Mouse (Mus musculus): ENCODE results near the gene Bpifa3. TPM values are rescaled to one million over a fixed set of nuclear protein-coding genes. Genes with fewer than 3 reads are reported as not detected.
"Not testable (repeated sequence)": the region's sequence is repeated elsewhere in the genome, so short reads cannot be mapped to it uniquely, and the experiment has no call there.

The Bpifa3 gene
- polyA plus RNA-seq, 1 experiment from 2014 or later = not detected

DNA sequence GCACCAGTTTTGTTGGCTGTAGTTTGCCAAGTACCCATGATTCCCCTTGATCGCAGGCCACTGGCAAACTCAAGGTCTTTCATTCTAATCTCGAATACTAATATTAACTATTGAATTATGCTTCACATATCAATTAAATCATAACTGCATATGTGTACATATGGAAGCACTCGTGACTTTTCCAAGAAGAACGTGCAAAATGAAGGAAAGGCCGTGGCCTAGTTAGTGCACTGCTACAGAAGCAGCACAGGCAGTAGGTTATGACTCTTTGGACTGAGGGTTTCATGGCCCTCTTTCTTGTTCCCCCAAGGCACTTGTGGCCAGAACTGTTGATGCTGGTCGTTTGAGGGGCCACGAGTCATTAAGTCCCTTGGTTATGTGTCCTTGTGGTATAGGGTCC is 51.8 kb downstream of the Bpifa3 start:
- WGBS = 88% methylated on average over 7 of the region's 7 CpGs

DNA sequence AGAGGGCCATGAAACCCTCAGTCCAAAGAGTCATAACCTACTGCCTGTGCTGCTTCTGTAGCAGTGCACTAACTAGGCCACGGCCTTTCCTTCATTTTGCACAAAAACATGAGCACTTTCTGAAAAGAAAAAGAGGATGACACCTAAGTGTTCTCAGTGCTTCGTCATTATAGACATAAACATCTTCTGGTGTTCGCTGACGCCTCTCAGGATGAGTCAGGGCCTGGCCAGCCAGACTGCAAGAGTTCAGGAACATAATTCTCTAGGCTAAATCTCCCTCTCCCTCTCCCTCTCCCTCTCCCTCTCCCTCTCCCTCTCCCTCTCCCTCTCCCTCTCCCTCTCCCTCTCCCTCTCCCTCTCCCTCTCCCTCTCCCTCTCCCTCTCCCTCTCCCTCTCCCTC is 52.9 kb downstream of the Bpifa3 start:
- not testable (repeated sequence) for H3K27me3 ChIP-seq; H3K4me1 ChIP-seq (replicated peaks); H3K4me3 ChIP-seq (replicated peaks); H3K4me2 ChIP-seq; H3K9ac ChIP-seq (replicated peaks); H3K27ac ChIP-seq; H3K9me3 ChIP-seq; ATAC-seq (ENCODE audit: insufficient number of reproducible peaks, insufficient read depth, low FRiP score, low TSS enrichment, low read depth); H3K36me3 ChIP-seq
- WGBS = 74% methylated on average over 4 of the region's 4 CpGs

More for the DNA sequence above, 51.8 kb downstream of the Bpifa3 start:
- H3K4me3 ChIP-seq (replicated peaks); H3K9me3 ChIP-seq; H3K27ac ChIP-seq; H3K4me2 ChIP-seq; ATAC-seq (ENCODE audit: insufficient number of reproducible peaks, insufficient read depth, low FRiP score, low TSS enrichment, low read depth); H3K36me3 ChIP-seq; H3K9ac ChIP-seq (replicated peaks); H3K27me3 ChIP-seq; H3K4me1 ChIP-seq (replicated peaks): not testable (repeated sequence)

DNA sequence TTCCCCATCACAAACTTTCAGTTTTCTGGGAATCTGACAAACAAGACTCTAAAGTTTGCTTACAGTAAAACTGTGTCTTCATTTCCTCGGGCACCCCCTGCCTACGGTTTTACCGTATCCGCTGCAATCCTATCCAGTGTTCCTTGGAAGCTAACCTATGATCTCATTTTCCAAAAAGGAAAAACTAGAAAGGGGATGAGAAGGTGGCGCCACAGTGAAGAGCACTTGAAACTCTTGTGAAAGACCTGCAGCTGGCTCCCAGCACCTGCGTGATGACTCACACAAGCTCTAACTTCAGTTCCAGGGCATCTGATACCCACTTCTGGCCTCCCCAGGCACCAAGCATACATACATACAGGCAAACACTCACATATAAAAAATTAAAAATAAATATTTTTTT is 55.2 kb downstream of the Bpifa3 start:
- Histone ChIP-seq H3K9me3 (no peaks in the 10 kb centered on the region), H3K4me2 (no peak overlapping the region), H3K9ac (replicated peaks) (no peak overlapping the region), H3K36me3 (no peaks in the 10 kb centered on the region), H3K27ac (no peak overlapping the region), H3K4me1 (replicated peaks) (no peaks in the 10 kb centered on the region; the same call in 1 of the 2 replicates), H3K27me3 (no peaks in the 10 kb centered on the region), H3K4me3 (replicated peaks) (no peak overlapping the region)
- WGBS = 87% methylated on average over 6 of the region's 6 CpGs
- ATAC-seq (ENCODE audit: insufficient number of reproducible peaks, insufficient read depth, low FRiP score, low TSS enrichment, low read depth) = no peak

DNA sequence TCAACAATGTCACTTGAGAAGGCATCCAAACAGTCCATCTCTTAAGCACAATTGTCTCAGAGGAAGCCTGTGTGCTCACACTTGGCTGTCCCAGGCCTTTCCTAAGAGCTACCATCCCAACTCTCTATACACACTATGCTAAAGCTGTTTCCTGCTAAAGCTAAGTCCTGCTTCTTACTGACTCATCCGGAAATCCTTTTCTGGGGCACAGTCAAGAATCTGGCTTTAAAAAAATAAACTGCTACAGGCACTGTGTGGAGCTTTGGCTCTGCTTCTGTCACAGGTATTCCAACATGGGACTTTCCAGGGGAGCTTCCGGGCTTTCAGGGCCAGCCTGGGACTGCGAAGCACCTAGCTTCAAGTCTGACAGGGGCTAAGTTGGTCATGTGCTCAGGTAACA is 55.6 kb downstream of the Bpifa3 start:
- Histone ChIP-seq H3K4me3 (replicated peaks) (no peak overlapping the region), H3K36me3 (no peaks in the 10 kb centered on the region), H3K4me2 (no peak overlapping the region), H3K4me1 (replicated peaks) (no peaks in the 10 kb centered on the region; the same call in 1 of the 2 replicates), H3K27ac (no peak overlapping the region), H3K9me3 (no peaks in the 10 kb centered on the region), H3K27me3 (no peaks in the 10 kb centered on the region), H3K9ac (replicated peaks) (no peak overlapping the region)
- WGBS = 82% methylated on average over 3 of the region's 3 CpGs
- ATAC-seq (ENCODE audit: insufficient number of reproducible peaks, insufficient read depth, low FRiP score, low TSS enrichment, low read depth) = no peak

DNA sequence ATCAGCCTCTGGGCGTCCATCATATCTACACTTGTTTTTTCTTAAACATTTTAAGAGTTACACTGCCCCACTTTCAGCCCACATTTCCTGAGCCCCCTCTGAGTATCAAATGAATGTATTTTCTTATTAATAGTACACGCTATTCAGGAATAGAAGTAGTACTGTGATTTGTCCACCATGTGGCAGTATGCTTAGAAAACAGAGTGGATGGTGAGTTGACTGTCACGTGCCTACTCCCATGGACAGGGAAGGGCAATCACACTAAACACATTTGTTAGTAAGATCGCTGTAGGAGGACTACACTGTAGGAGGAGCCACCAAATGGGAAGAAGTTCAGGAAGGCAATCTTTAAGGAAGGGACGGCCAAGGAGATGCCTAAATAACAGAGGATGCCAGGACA is 57.3 kb downstream of the Bpifa3 start:
- H3K36me3 ChIP-seq = no peaks in the 10 kb centered on the region
- no peak overlapping the region for H3K4me3 ChIP-seq (replicated peaks)
- H3K9me3 ChIP-seq = no peaks in the 10 kb centered on the region
- no peak overlapping the region for H3K4me2 ChIP-seq
- WGBS = 40% methylated on average over 5 of the region's 5 CpGs
- H3K27me3 ChIP-seq = no peaks in the 10 kb centered on the region
- H3K27ac ChIP-seq = no peak overlapping the region
- no peak overlapping the region for H3K9ac ChIP-seq (replicated peaks)
- no peaks in the 10 kb centered on the region; the same call in 1 of the 2 replicates for H3K4me1 ChIP-seq (replicated peaks)
- no peak for ATAC-seq (ENCODE audit: insufficient number of reproducible peaks, insufficient read depth, low FRiP score, low TSS enrichment, low read depth)

Other genes with a start within 250 kb of the Bpifa3 start
- gene Bpifb6, start 229.9 kb upstream of the Bpifa3 start, polyA plus RNA-seq (2016; fragmentation: Nextera tagmentation; extraction: Ambion mirVana) = not detected in 2 replicates
- gene Bpifb3, start 212.1 kb upstream of the Bpifa3 start, polyA plus RNA-seq (2016; fragmentation: Nextera tagmentation; extraction: Ambion mirVana) = not detected in 2 replicates
- gene Bpifb4, start 192.1 kb upstream of the Bpifa3 start, polyA plus RNA-seq (2016; fragmentation: Nextera tagmentation; extraction: Ambion mirVana) = not detected in 2 replicates
- gene Bpifa6, start 155.4 kb upstream of the Bpifa3 start, polyA plus RNA-seq (2016; fragmentation: Nextera tagmentation; extraction: Ambion mirVana) = not detected in 2 replicates
- gene Bpifa2, start 122.1 kb upstream of the Bpifa3 start, polyA plus RNA-seq (2016; fragmentation: Nextera tagmentation; extraction: Ambion mirVana) = not detected in 2 replicates
- not detected in 2 replicates for gene Bpifa1, start 12.5 kb downstream of the Bpifa3 start, polyA plus RNA-seq (2016; fragmentation: Nextera tagmentation; extraction: Ambion mirVana)
- gene Bpifa5, start 32.3 kb downstream of the Bpifa3 start, polyA plus RNA-seq (2016; fragmentation: Nextera tagmentation; extraction: Ambion mirVana) = not detected in 2 replicates
- gene Bpifb1, start 60.5 kb downstream of the Bpifa3 start, polyA plus RNA-seq (2016; fragmentation: Nextera tagmentation; extraction: Ambion mirVana) = not detected in 2 replicates
- 0.17 TPM in 1 of 2 replicates, not detected in the other for gene Bpifb5, start 93.4 kb downstream of the Bpifa3 start, polyA plus RNA-seq (2016; fragmentation: Nextera tagmentation; extraction: Ambion mirVana)
- not detected in 2 replicates for gene Bpifb9a, start 127.5 kb downstream of the Bpifa3 start, polyA plus RNA-seq (2016; fragmentation: Nextera tagmentation; extraction: Ambion mirVana)
- gene Bpifb9b, start 176.9 kb downstream of the Bpifa3 start, polyA plus RNA-seq (2016; fragmentation: Nextera tagmentation; extraction: Ambion mirVana) = not detected in 2 replicates
- 19.2 and 19.4 TPM in 2 replicates for gene Cdk5rap1, start 242.7 kb downstream of the Bpifa3 start, polyA plus RNA-seq (2016; fragmentation: Nextera tagmentation; extraction: Ambion mirVana)

Data from limb, embryonic 12.5 days (tissue).